12 mouse cellular contexts compared by ENCODE assay signal in genomic region chr13:106562588-106562987, GRCm38 (mm10).
"Had no signal": no experiment of that assay in that cellular context is flagged by ENCODE, and none has a peak within 500 bp of the region (broad histone marks: within the 10 kb centered on the region; RNA-seq: fewer than 3 reads in every experiment).

No protein-coding gene starts in this region.

- H3K9me3 ChIP-seq: limb, embryonic 15.5 days; liver, embryonic 12.5 days; midbrain, embryonic 10.5 days; neural tube, embryonic 15.5 days had no signal

- H3K4me1 ChIP-seq: limb, embryonic 15.5 days; liver, embryonic 12.5 days; midbrain, embryonic 10.5 days had no signal

- H3K27ac ChIP-seq: left cerebral cortex, adult 2 months; limb, embryonic 15.5 days; liver, embryonic 12.5 days; midbrain, embryonic 10.5 days; neural tube, embryonic 15.5 days had no signal

- H3K4me3 ChIP-seq: left cerebral cortex, adult 2 months; limb, embryonic 15.5 days; liver, embryonic 12.5 days; midbrain, embryonic 10.5 days; myocyte; neural tube, embryonic 15.5 days had no signal

- H3K4me2 ChIP-seq: limb, embryonic 15.5 days; liver, embryonic 12.5 days; lung, embryonic 14.5 days; neural tube, embryonic 15.5 days had no signal

- H3K9ac ChIP-seq: limb, embryonic 15.5 days; liver, embryonic 12.5 days; lung, embryonic 14.5 days; neural tube, embryonic 15.5 days had no signal

- ATAC-seq: liver, embryonic 12.5 days had no signal

- H3K36me3 ChIP-seq: limb, embryonic 15.5 days; liver, embryonic 12.5 days; midbrain, embryonic 10.5 days; neural tube, embryonic 15.5 days had no signal

- H3K27me3 ChIP-seq: limb, embryonic 15.5 days; liver, embryonic 12.5 days; neural tube, embryonic 15.5 days had no signal

- DNase-seq: kidney, postnatal 4 days; lung, embryonic 14.5 days; lung, postnatal 10 days; lung, postnatal 4 days; right cerebral cortex, postnatal 25 days; thymus, postnatal 4 days had no signal
